Comparison of ENCODE assay signal across 8 mouse cellular contexts in genomic region chr15:103176874-103177421, GRCm38 (mm10). TPM values are rescaled to one million over a fixed set of nuclear protein-coding genes. Genes with fewer than 3 reads are reported as not detected.
DNase-seq lines count a peak whose midpoint lies in the region; ATAC-seq lines count a peak whose summit lies in the region.

No protein-coding gene starts in this region.

- H3K27ac ChIP-seq in embryonic facial prominence, embryonic 13.5 days: no peak overlapping the region
- no peak overlapping the region for H3K27ac ChIP-seq in limb, embryonic 13.5 days
- no peak overlapping the region for H3K27ac ChIP-seq in midbrain, embryonic 15.5 days

- peak; percentile 57; the same call in 1 of the 2 replicates for ATAC-seq in embryonic facial prominence, embryonic 13.5 days (ENCODE audit: insufficient number of reproducible peaks, insufficient read depth, low FRiP score, low TSS enrichment, low read depth)
- peak; percentile 51 for ATAC-seq in limb, embryonic 13.5 days (ENCODE audit: low FRiP score, low read depth)
- peak; percentile 73 for ATAC-seq in midbrain, embryonic 15.5 days (replicated peaks)

- peak; percentile 65 for DNase-seq in 3134 (ENCODE audit: extremely low read depth, insufficient read length, low spot score)
- DNase-seq in adrenal gland, postnatal 36 days: peak; percentile 92 to 94
- peak; percentile 70 to 83 for DNase-seq in heart, adult 9 months (ENCODE audit: low spot score in 2 of 2)
- peak; percentile 97 for DNase-seq in kidney, adult 9 months
- peak; percentile 74 for DNase-seq in spleen, adult 12 weeks (ENCODE audit: low spot score)

- H3K36me3 ChIP-seq in embryonic facial prominence, embryonic 13.5 days: no peaks in the 10 kb centered on the region
- H3K36me3 ChIP-seq in limb, embryonic 13.5 days: no peaks in the 10 kb centered on the region
- H3K36me3 ChIP-seq in midbrain, embryonic 15.5 days (replicated peaks): no peaks in the 10 kb centered on the region

- peaks cover 12% of the 10 kb centered on the region for H3K4me1 ChIP-seq in embryonic facial prominence, embryonic 13.5 days
- peaks cover 17% of the 10 kb centered on the region for H3K4me1 ChIP-seq in limb, embryonic 13.5 days
- peaks cover 8% of the 10 kb centered on the region; the same call in 1 of the 2 replicates for H3K4me1 ChIP-seq in midbrain, embryonic 15.5 days

- no peak overlapping the region for H3K4me3 ChIP-seq in embryonic facial prominence, embryonic 13.5 days
- no peak overlapping the region for H3K4me3 ChIP-seq in limb, embryonic 13.5 days
- no peak overlapping the region for H3K4me3 ChIP-seq in midbrain, embryonic 15.5 days

- no peak overlapping the region; the same call in 1 of the 2 replicates for H3K4me2 ChIP-seq in embryonic facial prominence, embryonic 13.5 days
- H3K4me2 ChIP-seq in limb, embryonic 13.5 days (replicated peaks): peak overlapping the region; percentile 34; the same call in 1 of the 2 replicates
- H3K4me2 ChIP-seq in midbrain, embryonic 15.5 days: peak overlapping the region; percentile 11; the same call in 1 of the 2 replicates

- H3K27me3 ChIP-seq in embryonic facial prominence, embryonic 13.5 days: peaks cover 100% of the 10 kb centered on the region
- H3K27me3 ChIP-seq in limb, embryonic 13.5 days: peaks cover 91% of the 10 kb centered on the region
- peaks cover 92% of the 10 kb centered on the region for H3K27me3 ChIP-seq in midbrain, embryonic 15.5 days (replicated peaks)

- no peaks in the 10 kb centered on the region for H3K9me3 ChIP-seq in embryonic facial prominence, embryonic 13.5 days
- no peaks in the 10 kb centered on the region for H3K9me3 ChIP-seq in limb, embryonic 13.5 days
- no peaks in the 10 kb centered on the region for H3K9me3 ChIP-seq in midbrain, embryonic 15.5 days

- WGBS in embryonic facial prominence, embryonic 13.5 days: 1% methylated on average over 18 of the region's 18 CpGs
- 1% methylated on average over 18 of the region's 18 CpGs for WGBS in limb, embryonic 13.5 days
- 1% methylated on average over 18 of the region's 18 CpGs for WGBS in midbrain, embryonic 15.5 days

- 0 out of 2 replicates have a peak overlapping the region, but pooled peaks have one; percentile 11 for H3K9ac ChIP-seq in embryonic facial prominence, embryonic 13.5 days
- no peak overlapping the region for H3K9ac ChIP-seq in limb, embryonic 13.5 days
- no peak overlapping the region for H3K9ac ChIP-seq in midbrain, embryonic 15.5 days

RNA-seq across cellular contexts. Expression of gene Smug1, which starts 10.1 kb away (rescaled TPM):
- 10 to 100 TPM; 11.9 to 13.0 TPM for total RNA-seq in adrenal gland, postnatal 36 days (2021)
- 16.1 and 16.4 TPM in 2 replicates for polyA plus RNA-seq in embryonic facial prominence, embryonic 13.5 days (2015; fragmentation: Nextera tagmentation; extraction: Ambion mirVana)
- polyA plus RNA-seq in limb, embryonic 13.5 days (2015; fragmentation: Nextera tagmentation; extraction: Ambion mirVana): 15.6 and 16.7 TPM in 2 replicates
- polyA plus RNA-seq in midbrain, embryonic 15.5 days (2015; fragmentation: Nextera tagmentation; extraction: Ambion mirVana): 23.4 and 24.2 TPM in 2 replicates
